Mouse (Mus musculus): ENCODE data around the gene Tln1. TPM values are rescaled to one million over a fixed set of nuclear protein-coding genes. Genes with fewer than 3 reads are reported as not detected.
A peak's percentile ranks its signal among the peaks of the same experiment; 100 is the strongest.

Gene Tln1
- total and polyA plus RNA-seq, 3 experiments, result 22.9 to 146 (median 112) TPM

- TF ChIP-seq SIN3A (IDR thresholded peaks at IDR 0.05; ENCODE audit: low read length) (0 out of 2 replicates have a peak, but pooled peaks have one; percentile 20), GATA1 (IDR thresholded peaks at IDR 0.05; ENCODE audit: low read depth, low read length) (peak; percentile 70; the same call in 1 of the 2 replicates), NRF1 (IDR thresholded peaks at IDR 0.05; ENCODE audit: insufficient read depth, low read depth, low read length, poor library complexity, severe bottlenecking) (no peak), MXI1 (IDR thresholded peaks at IDR 0.05; ENCODE audit: low read depth, low read length) (no peak), MAZ (IDR thresholded peaks at IDR 0.05; ENCODE audit: low read depth, low read length) (peak; percentile 34; the same call in 1 of the 2 replicates), TCF12 (IDR thresholded peaks at IDR 0.05; ENCODE audit: low read depth, low read length) (peak; percentile 57), CHD1 (IDR thresholded peaks at IDR 0.05; ENCODE audit: low read depth, low read length) (no peak), ZMIZ1 (IDR thresholded peaks at IDR 0.05; ENCODE audit: low read depth, low read length) (no peak), USF1 (IDR thresholded peaks at IDR 0.05; ENCODE audit: low read depth, low read length) (no peak), TBP (IDR thresholded peaks at IDR 0.05; ENCODE audit: low read depth, low read length) (no peak), E2F4 (IDR thresholded peaks at IDR 0.05; ENCODE audit: borderline replicate concordance, low read depth, low read length) (no peak), CTCF (IDR thresholded peaks at IDR 0.05 in 2 of 3, conservative IDR thresholded peaks at IDR 0.05 in 1 of 3; ENCODE audit: control insufficient read depth in 1 of 3, insufficient read depth in 1 of 3, low read depth in 2 of 3, low read length in 3 of 3, poor library complexity in 1 of 3, severe bottlenecking in 1 of 3) (no peak), UBTF (IDR thresholded peaks at IDR 0.05; ENCODE audit: borderline replicate concordance, insufficient read depth, low read depth, low read length) (no peak), TAL1 (IDR thresholded peaks at IDR 0.05; ENCODE audit: low read length) (peak; percentile 48), POLR2A (IDR thresholded peaks at IDR 0.05; ENCODE audit: control insufficient read depth in 1 of 2, insufficient read depth in 1 of 2, low read depth in 1 of 2, low read length in 2 of 2, poor library complexity in 1 of 2) (no peak), ZNF384 (IDR thresholded peaks at IDR 0.05; ENCODE audit: low read depth, low read length) (no peak)
Measured at GRCm38 (mm10) chr4:43504269-43504668, 58.2 kb downstream of the Tln1 start (continued).

- H3K9me3 ChIP-seq (replicated peaks; ENCODE audit: insufficient read depth, low read length), result no peaks in the 10 kb centered on the region
- no peak for DNase-seq (ENCODE audit: low read depth, low spot score)
- TF ChIP-seq HCFC1 (IDR thresholded peaks at IDR 0.05; ENCODE audit: low read depth, low read length) (no peak), UBTF (IDR thresholded peaks at IDR 0.05; ENCODE audit: borderline replicate concordance, insufficient read depth, low read depth, low read length) (no peak), E2F4 (IDR thresholded peaks at IDR 0.05; ENCODE audit: borderline replicate concordance, low read depth, low read length) (no peak), MEF2A (IDR thresholded peaks at IDR 0.05; ENCODE audit: extremely low read depth, insufficient replicate concordance, low read depth, low read length, poor library complexity, severe bottlenecking) (no peak), EP300 (IDR thresholded peaks at IDR 0.05; ENCODE audit: low read depth in 1 of 2, low read length in 2 of 2) (no peak), SMC3 (IDR thresholded peaks at IDR 0.05; ENCODE audit: low read depth, low read length) (no peak), CHD1 (IDR thresholded peaks at IDR 0.05; ENCODE audit: low read depth, low read length) (no peak), USF2 (IDR thresholded peaks at IDR 0.05; ENCODE audit: borderline replicate concordance in 1 of 2, insufficient read depth in 1 of 2, low read depth in 1 of 2, low read length in 2 of 2) (no peak)
- peaks cover 8% of the 10 kb centered on the region for H3K79me2 ChIP-seq (ENCODE audit: control insufficient read depth, insufficient read depth, low read length, poor library complexity)
- no peak overlapping the region for H3K9ac ChIP-seq (ENCODE audit: control insufficient read depth, low read depth, low read length, poor library complexity, severe bottlenecking)
- no peak overlapping the region for H3K27ac ChIP-seq (ENCODE audit: control insufficient read depth, low read depth, low read length)
- H3K4me3 ChIP-seq (ENCODE audit: control insufficient read depth in 1 of 2, insufficient read depth in 1 of 2, low read depth in 2 of 2, low read length in 2 of 2), result no peak overlapping the region
- peaks cover 12 to 23% of the 10 kb centered on the region in 2 experiments for H3K4me1 ChIP-seq (ENCODE audit: control insufficient read depth in 1 of 2, insufficient read depth in 2 of 2, low read length in 2 of 2)
- no peaks in the 10 kb centered on the region for H3K27me3 ChIP-seq (ENCODE audit: control insufficient read depth in 1 of 2, insufficient read depth in 2 of 2, low read length in 2 of 2)
- peaks cover 0 to 13% of the 10 kb centered on the region in 2 experiments; a peak in 2 of 4 replicates for H3K36me3 ChIP-seq (ENCODE audit: control insufficient read depth in 1 of 2, insufficient read depth in 2 of 2, low read length in 2 of 2)
Measured at GRCm38 (mm10) chr4:43503506-43503905, 59.0 kb downstream of the Tln1 start.

Measured in MEL (cell line).